Mouse (Mus musculus) heart, embryonic 14.5 days (tissue): Measurements from ENCODE around the gene Lhpp. TPM values are rescaled to one million over a fixed set of nuclear protein-coding genes. Genes with fewer than 3 reads are reported as not detected.

Experiments used
- ATAC-seq: fragments of 200-750 bp; cut with Nextera tagmentation; 2 replicates; pipeline ENCODE4 v1.8.0; 2017; ENCODE audit warnings: low read depth, moderate TSS enrichment; ENCODE audit not compliant: insufficient number of reproducible peaks, insufficient read depth, low FRiP score
- H3K27ac ChIP-seq, 2 experiments: fragments of 200-500 bp in 1 of 2; fragments of 300-500 bp in 1 of 2; sonication (generic) in 1 of 2; replicated peaks in 1 of 2; 2 replicates each; pipeline ENCODE4 v1.5.1; 2012 to 2014; ENCODE audit warnings: low read depth in 2 of 2, low read length in 2 of 2, control low read depth in 1 of 2, mild to moderate bottlenecking in 1 of 2, mixed read lengths in 1 of 2; ENCODE audit not compliant: control insufficient read depth in 1 of 2, insufficient read depth in 1 of 2
- H3K27me3 ChIP-seq: fragments of 300-500 bp; sonication (generic); 2 replicates; pipeline ENCODE4 v1.6.1; 2014; ENCODE audit warnings: mild to moderate bottlenecking, low read length, control low read depth; ENCODE audit not compliant: control insufficient read depth, insufficient read depth
- H3K36me3 ChIP-seq: fragments of 300-500 bp; sonication (generic); 2 replicates; pipeline ENCODE4 v1.6.1; 2014; ENCODE audit warnings: mild to moderate bottlenecking, control low read depth, low read length, mixed read lengths; ENCODE audit not compliant: control insufficient read depth, insufficient read depth
- H3K4me1 ChIP-seq, 2 experiments: fragments of 200-500 bp in 1 of 2; fragments of 300-500 bp in 1 of 2; sonication (generic) in 1 of 2; 2 replicates each; pipeline ENCODE4 v1.6.1; 2012 to 2014; ENCODE audit warnings: low read length in 2 of 2, control low read depth in 1 of 2, mixed read lengths in 1 of 2; ENCODE audit not compliant: control insufficient read depth in 2 of 2, insufficient read depth in 2 of 2
- H3K4me2 ChIP-seq: fragments of 300-500 bp; sonication (generic); 2 replicates; pipeline ENCODE4 v1.6.1; 2014; ENCODE audit warnings: mild to moderate bottlenecking, low read length
- H3K4me3 ChIP-seq, 2 experiments: fragments of 200-500 bp in 1 of 2; fragments of 300-500 bp in 1 of 2; sonication (generic) in 1 of 2; 2 replicates each; pipeline ENCODE4 v1.5.1; 2012 to 2014; ENCODE audit warnings: low read length in 2 of 2, mild to moderate bottlenecking in 2 of 2, control low read depth in 1 of 2, low read depth in 1 of 2, moderate library complexity in 1 of 2; ENCODE audit not compliant: control insufficient read depth in 1 of 2, insufficient read depth in 1 of 2
- H3K9ac ChIP-seq: fragments of 300-500 bp; sonication (generic); 2 replicates; pipeline ENCODE4 v1.6.1; 2014; ENCODE audit warnings: mild to moderate bottlenecking, low read length
- H3K9me3 ChIP-seq: fragments of 300-500 bp; sonication (generic); 2 replicates; pipeline ENCODE4 v1.6.1; 2016; ENCODE audit warnings: low read length, control low read depth; ENCODE audit not compliant: control insufficient read depth
- WGBS: fragments of 180-500 bp; shearing (Covaris S2); extraction: QIAGEN DNeasy Blood & Tissue Kit; methylation state at CpG from one replicate; pipeline ENCODE4 v1.1.7; 2014; 5-methylcytosine and 5-hydroxymethylcytosine counted together
- polyA plus RNA-seq: library from polyadenylated mRNA; unstranded; fragments of >200 nt; fragmentation: Nextera tagmentation; extraction: Ambion mirVana; gene quantifications from 2 replicates; pipeline ENCODE4 v1.2.1, GENCODE M21; 2014

Lhpp gene
- polyA plus RNA-seq, 1 experiment from 2014 or later, result 35.0 TPM

- WGBS, result 91% methylated on average over 5 of the region's 5 CpGs
- Histone ChIP-seq H3K9me3 (no peaks in the 10 kb centered on the region), H3K9ac (no peak overlapping the region), H3K4me1 (peaks cover 9 to 41% of the 10 kb centered on the region in 2 experiments), H3K4me2 (peak overlapping the region; percentile 70; the same call in 1 of the 2 replicates), H3K36me3 (peaks cover 4% of the 10 kb centered on the region), H3K27ac (no peak overlapping the region), H3K4me3 (no peak overlapping the region), H3K27me3 (no peaks in the 10 kb centered on the region)
- no peak for ATAC-seq
Measured at GRCm38 (mm10) chr7:132574646-132575045, 35.8 kb upstream of the Lhpp start.

- H3K36me3 ChIP-seq, result no peaks in the 10 kb centered on the region
- peak overlapping the region; percentile 78 for H3K9ac ChIP-seq
- peak overlapping the region; percentile 58 to 86 for H3K4me3 ChIP-seq
- 0% methylated on average over 7 of the region's 13 CpGs for WGBS
- peak overlapping the region; percentile 61 to 93 for H3K27ac ChIP-seq
- no peaks in the 10 kb centered on the region for H3K9me3 ChIP-seq
- H3K4me1 ChIP-seq, result peaks cover 2 to 32% of the 10 kb centered on the region in 2 experiments
- H3K4me2 ChIP-seq, result peak overlapping the region; percentile 70
- ATAC-seq, result peak; percentile 86
- H3K27me3 ChIP-seq, result no peaks in the 10 kb centered on the region
Measured at GRCm38 (mm10) chr7:132575623-132576022, 34.8 kb upstream of the Lhpp start.

- H3K9me3 ChIP-seq, result no peaks in the 10 kb centered on the region
- 1% methylated on average over 49 of the region's 49 CpGs for WGBS
- peaks cover 2 to 30% of the 10 kb centered on the region in 2 experiments for H3K4me1 ChIP-seq
- peak within 1 kb of the TSS; percentile 70 for H3K4me2 ChIP-seq
- H3K36me3 ChIP-seq, result no peaks in the 10 kb centered on the region
- peak within 1 kb of the TSS; percentile 58 to 86 for H3K4me3 ChIP-seq
- H3K27ac ChIP-seq, result peak within 1 kb of the TSS; percentile 93 to 97
- no peaks in the 10 kb centered on the region for H3K27me3 ChIP-seq
- ATAC-seq, result peak; percentile 97
- peak within 1 kb of the TSS; percentile 78 for H3K9ac ChIP-seq
Measured at GRCm38 (mm10) chr7:132576116-132576650, 34.3 kb upstream of the Lhpp start, which contains the start of gene Oat. TSS of gene Oat (minus strand) at chr7:132576398.

GRCm38 (mm10) chr7:132576891-132577290 is 33.5 kb upstream of the Lhpp start:
- H3K4me1 ChIP-seq, result peaks cover 2 to 23% of the 10 kb centered on the region in 2 experiments
- H3K4me2 ChIP-seq, result peak overlapping the region; percentile 70
- H3K4me3 ChIP-seq, result 0 out of 4 replicates have a peak overlapping the region, but pooled peaks of 1 of the 2 experiments have one; percentile 58
- H3K27me3 ChIP-seq, result no peaks in the 10 kb centered on the region
- H3K36me3 ChIP-seq, result no peaks in the 10 kb centered on the region
- no peaks in the 10 kb centered on the region for H3K9me3 ChIP-seq
- H3K9ac ChIP-seq, result peak overlapping the region; percentile 78
- 51% methylated on average over 4 of the region's 4 CpGs for WGBS
- H3K27ac ChIP-seq, result peak overlapping the region; percentile 93 to 96; a peak in 3 of 4 replicates
- no peak for ATAC-seq

- Histone ChIP-seq H3K9ac (no peak overlapping the region), H3K4me1 (peaks cover 2 to 6% of the 10 kb centered on the region in 2 experiments; a peak in 3 of 4 replicates), H3K9me3 (no peaks in the 10 kb centered on the region), H3K27me3 (no peaks in the 10 kb centered on the region), H3K4me3 (no peak overlapping the region), H3K4me2 (no peak overlapping the region), H3K27ac (no peak overlapping the region), H3K36me3 (no peaks in the 10 kb centered on the region)
- no peak for ATAC-seq
- WGBS, result 56% methylated on average over 6 of the region's 6 CpGs
Measured at GRCm38 (mm10) chr7:132580511-132580910, 29.9 kb upstream of the Lhpp start.

GRCm38 (mm10) chr7:132581441-132581840 is 29.0 kb upstream of the Lhpp start:
- H3K4me2 ChIP-seq, result no peak overlapping the region
- no peaks in the 10 kb centered on the region for H3K36me3 ChIP-seq
- no peak overlapping the region for H3K4me3 ChIP-seq
- no peaks in the 10 kb centered on the region for H3K9me3 ChIP-seq
- H3K27me3 ChIP-seq, result no peaks in the 10 kb centered on the region
- WGBS, result 79% methylated on average over 2 of the region's 2 CpGs
- ATAC-seq, result no peak
- H3K27ac ChIP-seq, result no peak overlapping the region
- no peak overlapping the region for H3K9ac ChIP-seq
- peaks cover 2 to 5% of the 10 kb centered on the region in 2 experiments; a peak in 2 of 4 replicates for H3K4me1 ChIP-seq

GRCm38 (mm10) chr7:132585695-132586491 is 24.5 kb upstream of the Lhpp start:
- peaks cover 0 to 2% of the 10 kb centered on the region in 2 experiments; a peak in 2 of 4 replicates for H3K4me1 ChIP-seq
- no peak for ATAC-seq
- no peak overlapping the region for H3K27ac ChIP-seq
- H3K4me3 ChIP-seq, result no peak overlapping the region
- WGBS, result 30% methylated on average over 3 of the region's 3 CpGs
- H3K4me2 ChIP-seq, result no peak overlapping the region
- H3K36me3 ChIP-seq, result no peaks in the 10 kb centered on the region
- no peaks in the 10 kb centered on the region for H3K9me3 ChIP-seq
- H3K9ac ChIP-seq, result no peak overlapping the region
- no peaks in the 10 kb centered on the region for H3K27me3 ChIP-seq
